Mouse (Mus musculus): ENCODE measurements at regions not wholly inside any gene's neighbourhood (a gene's known extent, or its start where the extent isn't known, plus 50 kb on each side); places are given as distances from the start of the nearest gene placed in this dataset.

GRCm38 (mm10) chr6:89050575-89051270 lies 148.7 kb downstream of the Tpra1 start:
- DNase-seq (ENCODE audit: low read depth in 2 of 2, low spot score in 2 of 2), result no peak

- no peak for DNase-seq (ENCODE audit: low read depth in 2 of 2, low spot score in 2 of 2)
Observed at GRCm38 (mm10) chr6:89052758-89053460, 150.9 kb downstream of the Tpra1 start.

GRCm38 (mm10) chr6:89054060-89054459 lies 152.0 kb downstream of the Tpra1 start:
- no peak for DNase-seq (ENCODE audit: low read depth in 2 of 2, low spot score in 2 of 2)

GRCm38 (mm10) chr6:89059431-89059975 lies 157.5 kb downstream of the Tpra1 start:
- DNase-seq (ENCODE audit: low read depth in 2 of 2, low spot score in 2 of 2), result no peak

- DNase-seq (ENCODE audit: low read depth in 2 of 2, low spot score in 2 of 2), result no peak
Observed at GRCm38 (mm10) chr6:89064977-89065580, 163.0 kb downstream of the Tpra1 start.

GRCm38 (mm10) chr6:89066588-89066987 lies 164.5 kb downstream of the Tpra1 start:
- no peak for DNase-seq (ENCODE audit: low read depth in 2 of 2, low spot score in 2 of 2)

- no peak for DNase-seq (ENCODE audit: low read depth in 2 of 2, low spot score in 2 of 2)
Observed at GRCm38 (mm10) chr6:89068286-89068685, 166.2 kb downstream of the Tpra1 start.

GRCm38 (mm10) chr6:89069108-89069507 lies 167.1 kb downstream of the Tpra1 start:
- no peak for DNase-seq (ENCODE audit: low read depth in 2 of 2, low spot score in 2 of 2)

- DNase-seq (ENCODE audit: low read depth in 2 of 2, low spot score in 2 of 2), result no peak
Observed at GRCm38 (mm10) chr6:89070011-89070410, 168.0 kb downstream of the Tpra1 start.

GRCm38 (mm10) chr6:89071766-89072165 lies 169.7 kb downstream of the Tpra1 start:
- DNase-seq (ENCODE audit: low read depth in 2 of 2, low spot score in 2 of 2), result no peak

GRCm38 (mm10) chr6:89072569-89072968 lies 170.5 kb downstream of the Tpra1 start:
- no peak for DNase-seq (ENCODE audit: low read depth in 2 of 2, low spot score in 2 of 2)

- no peak for DNase-seq (ENCODE audit: low read depth in 2 of 2, low spot score in 2 of 2)
Observed at GRCm38 (mm10) chr6:89081624-89082300, 179.7 kb downstream of the Tpra1 start.

- peak in 1 of 2 experiments; percentile 6 for DNase-seq (ENCODE audit: low read depth in 2 of 2, low spot score in 2 of 2)
Observed at GRCm38 (mm10) chr6:89084437-89084836, 182.4 kb downstream of the Tpra1 start.

GRCm38 (mm10) chr6:89085151-89085550 lies 183.1 kb downstream of the Tpra1 start:
- DNase-seq (ENCODE audit: low read depth in 2 of 2, low spot score in 2 of 2), result no peak

GRCm38 (mm10) chr6:89087620-89088019 lies 185.6 kb downstream of the Tpra1 start:
- DNase-seq (ENCODE audit: low read depth in 2 of 2, low spot score in 2 of 2), result no peak

- no peak for DNase-seq (ENCODE audit: low read depth in 2 of 2, low spot score in 2 of 2)
Observed at GRCm38 (mm10) chr6:89090096-89090495, 188.0 kb downstream of the Tpra1 start.

- DNase-seq (ENCODE audit: low read depth in 2 of 2, low spot score in 2 of 2), result no peak
Observed at GRCm38 (mm10) chr6:89095911-89096310, 193.9 kb downstream of the Tpra1 start.

- DNase-seq (ENCODE audit: low read depth in 2 of 2, low spot score in 2 of 2), result no peak
Observed at GRCm38 (mm10) chr6:89097531-89097930, 195.5 kb downstream of the Tpra1 start.

GRCm38 (mm10) chr6:89119241-89119640 lies 217.2 kb downstream of the Tpra1 start:
- no peak for DNase-seq (ENCODE audit: low read depth in 2 of 2, low spot score in 2 of 2)

GRCm38 (mm10) chr6:89121023-89121745 lies 219.1 kb downstream of the Tpra1 start:
- DNase-seq (ENCODE audit: low read depth in 2 of 2, low spot score in 2 of 2), result no peak

- DNase-seq (ENCODE audit: low read depth in 2 of 2, low spot score in 2 of 2), result no peak
Observed at GRCm38 (mm10) chr6:89121746-89122070, 219.7 kb downstream of the Tpra1 start.
